Mouse (Mus musculus): ENCODE measurements around the gene Lmod2.

The Lmod2 gene

GRCm38 (mm10) chr6:24602351-24602750, 4.8 kb downstream of the Lmod2 start:
- no peak for DNase-seq (ENCODE audit: low spot score)

GRCm38 (mm10) chr6:24602993-24603392, 5.4 kb downstream of the Lmod2 start:
- no peak for DNase-seq (ENCODE audit: low spot score)

- DNase-seq (ENCODE audit: low spot score) = no peak
Measured at GRCm38 (mm10) chr6:24604289-24604688, 6.7 kb downstream of the Lmod2 start.

DNA sequence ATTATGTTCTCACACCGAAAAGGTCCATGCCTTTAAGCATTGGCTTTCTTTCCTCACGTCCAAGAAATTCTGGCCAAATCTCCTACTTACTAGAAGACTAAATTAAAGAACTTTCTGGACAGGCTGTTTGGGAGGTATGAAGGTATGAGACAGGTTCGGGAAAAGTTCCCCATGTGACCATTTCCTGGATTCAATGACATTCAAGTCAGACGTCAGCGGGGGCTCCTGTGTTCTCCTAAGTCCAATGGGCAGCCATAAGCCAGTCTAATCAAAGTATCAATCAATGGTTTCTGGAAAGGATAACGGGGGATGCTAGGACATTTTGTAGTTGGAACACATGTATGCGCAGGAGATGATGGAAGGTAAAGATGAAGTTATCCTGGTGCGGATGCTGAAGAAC, 8.1 kb downstream of the Lmod2 start:
- DNase-seq (ENCODE audit: low spot score) = no peak

- DNase-seq (ENCODE audit: low spot score) = no peak
Measured at GRCm38 (mm10) chr6:24606512-24606911, 8.9 kb downstream of the Lmod2 start.

DNA sequence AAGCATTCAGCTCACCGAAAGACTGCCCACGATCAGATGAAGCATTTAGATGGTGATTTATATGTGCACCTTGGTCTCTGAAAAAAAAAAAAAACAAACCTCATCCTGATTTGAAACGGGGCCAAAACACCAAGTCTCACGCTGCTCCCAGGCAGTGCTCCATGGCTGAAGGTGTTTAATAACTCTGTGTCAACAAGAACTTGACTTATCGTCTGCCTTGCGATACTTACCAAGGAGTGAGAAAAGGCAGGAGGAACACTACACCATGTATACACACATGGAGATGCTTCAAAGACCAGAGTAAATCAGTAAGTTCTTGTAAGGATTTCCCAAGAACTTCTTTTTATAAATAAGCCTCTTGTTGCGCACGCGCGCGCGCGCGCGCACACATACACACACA, 10.0 kb downstream of the Lmod2 start:
- no peak for DNase-seq (ENCODE audit: low spot score)

DNA sequence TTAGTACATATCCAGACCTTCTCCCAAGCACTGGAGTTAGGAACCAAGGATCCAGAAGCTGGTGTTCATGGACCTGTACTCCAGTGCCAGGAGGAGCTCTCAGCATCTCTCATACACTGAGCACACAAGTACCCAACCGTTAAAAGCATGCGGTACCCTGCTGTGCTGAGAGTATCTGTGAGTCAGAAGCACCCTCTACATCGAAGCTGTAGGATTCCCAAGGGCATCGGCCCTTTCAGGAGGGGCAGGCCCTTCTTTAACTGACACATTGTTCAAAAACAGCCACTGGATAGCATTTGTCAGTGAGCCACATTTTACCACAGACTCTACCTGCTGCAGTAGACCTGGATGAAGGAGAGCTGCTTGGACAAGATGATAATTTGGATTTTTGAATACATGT, 10.6 kb downstream of the Lmod2 start:
- DNase-seq (ENCODE audit: low spot score) = no peak

DNA sequence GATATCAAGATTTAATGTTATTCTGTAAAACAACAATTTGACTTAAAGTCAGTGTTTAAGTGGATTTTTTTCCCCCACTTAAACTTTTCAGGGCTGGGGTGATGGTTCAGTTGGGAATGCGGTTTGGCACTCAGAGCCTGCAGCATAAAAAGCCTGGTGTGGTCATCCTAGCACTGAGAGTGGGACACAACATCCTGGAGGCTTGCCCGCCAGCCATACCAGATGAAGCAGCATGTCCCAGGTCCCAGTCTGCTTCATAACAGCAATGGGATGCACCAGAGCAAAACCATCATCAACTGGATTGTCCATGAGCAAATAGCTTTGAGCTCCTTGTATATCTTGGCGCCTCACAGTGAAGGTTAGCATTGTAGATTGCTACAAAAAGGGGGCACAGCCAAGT, 11.1 kb downstream of the Lmod2 start:
- no peak for DNase-seq (ENCODE audit: low spot score)

DNA sequence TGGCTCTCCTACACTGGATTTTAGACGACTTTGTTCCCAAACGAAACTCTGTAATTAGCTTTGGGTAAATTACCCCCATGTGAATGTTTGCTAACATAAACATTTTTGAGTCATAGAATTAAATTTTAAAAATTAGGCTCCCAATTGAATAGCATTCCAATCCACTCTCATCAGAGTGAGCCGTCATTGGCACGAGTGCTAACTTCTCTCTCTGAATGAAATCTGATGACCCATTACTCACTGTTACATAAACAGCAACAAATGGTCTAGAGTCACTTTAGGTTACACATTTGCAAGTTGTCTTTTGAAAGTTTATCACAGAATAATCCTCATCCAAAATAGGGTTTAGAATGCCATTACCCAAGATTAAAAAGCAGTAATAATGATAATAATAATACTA, 12.0 kb downstream of the Lmod2 start:
- DNase-seq (ENCODE audit: low spot score) = no peak

DNA sequence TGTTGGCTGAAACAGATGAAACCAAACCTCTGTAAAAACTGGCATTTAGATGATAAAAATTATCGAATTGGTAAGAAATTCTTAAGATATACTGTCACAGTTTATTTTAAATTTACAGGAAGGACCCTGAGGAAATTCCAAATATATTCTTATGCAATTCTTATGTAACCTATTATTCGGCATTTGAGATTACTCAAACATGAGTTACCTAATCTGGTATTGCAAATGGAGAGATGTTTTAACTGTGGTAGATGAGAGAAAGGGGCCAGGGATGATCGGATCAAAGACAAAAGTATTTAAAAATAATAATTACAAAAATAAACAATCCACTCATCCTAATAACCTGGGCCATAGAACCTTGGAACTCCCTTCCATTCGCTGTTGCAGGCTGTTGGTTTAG, 12.8 kb downstream of the Lmod2 start:
- no peak for DNase-seq (ENCODE audit: low spot score)

DNA sequence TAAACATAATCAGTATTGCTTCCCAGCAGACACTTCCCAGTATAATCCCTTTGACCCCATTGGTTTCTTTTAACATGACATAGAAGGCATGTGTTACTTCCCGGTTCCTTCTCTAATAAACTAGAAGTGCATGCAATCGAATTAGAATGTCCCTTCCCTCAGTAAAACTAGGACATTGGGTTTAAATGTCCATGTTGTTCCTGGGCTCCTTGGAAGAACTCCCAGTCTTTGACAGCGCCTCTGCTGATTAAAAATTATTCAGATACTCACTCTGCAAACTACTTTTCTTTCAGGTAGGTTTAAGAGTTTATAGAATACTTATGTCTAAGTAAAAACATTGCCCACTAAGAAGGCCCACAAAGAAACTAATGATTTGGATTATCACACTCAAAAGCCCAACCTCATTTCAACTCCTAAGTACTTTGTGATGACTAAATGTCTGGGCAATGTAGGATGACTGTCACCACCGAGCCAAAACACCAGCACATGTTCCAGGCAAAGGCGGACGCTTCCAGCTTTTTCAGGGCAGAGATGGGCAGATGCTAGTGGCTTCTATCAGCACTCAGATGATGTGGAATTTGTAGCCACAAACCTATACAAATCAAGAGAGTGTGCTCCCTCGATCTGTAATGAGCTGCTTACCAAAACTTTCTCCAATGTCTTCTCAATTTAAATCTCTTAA, 14.7 kb downstream of the Lmod2 start:
- DNase-seq (ENCODE audit: low spot score) = no peak

GRCm38 (mm10) chr6:24613346-24613745, 15.8 kb downstream of the Lmod2 start:
- no peak for DNase-seq (ENCODE audit: low spot score)

GRCm38 (mm10) chr6:24613918-24614317, 16.4 kb downstream of the Lmod2 start:
- no peak for DNase-seq (ENCODE audit: low spot score)

DNA sequence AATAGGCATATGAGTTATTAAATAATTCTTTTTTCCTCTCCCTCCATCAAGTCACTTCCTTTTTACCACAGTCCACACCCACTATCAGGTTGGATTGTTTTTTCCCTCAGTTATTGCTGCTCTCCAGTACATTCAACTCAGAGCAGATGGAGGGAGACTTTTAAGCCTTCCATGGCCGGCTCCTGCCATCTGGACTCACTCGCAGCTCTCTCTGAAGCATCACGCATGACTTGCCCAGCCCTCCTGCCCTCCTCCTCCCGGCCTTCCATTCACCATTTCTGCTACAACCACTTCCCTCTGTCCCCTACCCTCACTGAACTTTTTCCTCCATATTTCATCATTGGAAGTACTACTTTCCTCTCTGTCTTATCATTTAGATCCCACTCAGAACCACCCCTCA, 19.2 kb downstream of the Lmod2 start:
- no peak for DNase-seq (ENCODE audit: low spot score)

- no peak for DNase-seq (ENCODE audit: low spot score)
Measured at GRCm38 (mm10) chr6:24619285-24620045, 21.9 kb downstream of the Lmod2 start.

DNA sequence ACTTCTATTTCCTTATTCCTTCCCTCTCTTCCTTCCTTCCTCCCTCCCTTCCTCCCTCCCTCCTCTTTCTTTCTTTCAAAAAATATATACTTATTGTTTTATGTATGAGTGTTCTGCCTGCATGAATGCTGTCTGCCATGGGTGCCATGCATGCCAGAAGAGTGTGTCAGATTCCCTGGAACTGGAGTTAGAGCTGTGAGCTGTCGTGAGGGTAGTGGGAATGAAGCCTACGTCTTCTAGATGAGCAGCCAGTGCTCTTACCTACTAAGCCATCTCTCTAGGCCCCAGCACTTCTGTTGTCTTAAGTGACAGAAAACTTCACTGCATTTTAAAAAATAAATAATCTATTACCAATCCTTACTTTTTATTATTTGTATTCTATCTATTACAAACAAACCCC, 23.4 kb downstream of the Lmod2 start:
- no peak for DNase-seq (ENCODE audit: low spot score)

GRCm38 (mm10) chr6:24622098-24622497, 24.5 kb downstream of the Lmod2 start:
- no peak for DNase-seq (ENCODE audit: low spot score)

DNA sequence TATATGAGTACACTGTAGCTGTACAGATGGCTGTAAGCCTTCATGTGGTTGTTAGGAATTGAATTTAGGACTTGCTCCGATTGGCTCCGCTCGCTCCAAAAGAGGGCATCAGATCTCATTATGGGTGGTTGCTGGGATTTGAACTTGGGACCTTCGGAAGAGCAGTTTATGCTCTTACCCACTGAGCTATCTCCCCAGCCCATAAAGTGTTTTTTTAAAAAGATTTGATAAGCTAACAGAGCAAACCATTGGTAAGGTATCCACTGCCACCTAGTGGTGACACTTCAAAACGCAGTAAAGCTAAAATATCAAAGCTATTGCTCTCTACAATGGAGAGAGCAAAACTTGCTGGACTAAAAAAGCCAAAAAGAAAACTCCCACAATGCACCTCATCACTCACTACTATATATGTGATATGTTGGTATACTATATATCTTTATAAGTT, 30.0 kb downstream of the Lmod2 start:
- DNase-seq (ENCODE audit: low spot score) = peak; percentile 61

DNA sequence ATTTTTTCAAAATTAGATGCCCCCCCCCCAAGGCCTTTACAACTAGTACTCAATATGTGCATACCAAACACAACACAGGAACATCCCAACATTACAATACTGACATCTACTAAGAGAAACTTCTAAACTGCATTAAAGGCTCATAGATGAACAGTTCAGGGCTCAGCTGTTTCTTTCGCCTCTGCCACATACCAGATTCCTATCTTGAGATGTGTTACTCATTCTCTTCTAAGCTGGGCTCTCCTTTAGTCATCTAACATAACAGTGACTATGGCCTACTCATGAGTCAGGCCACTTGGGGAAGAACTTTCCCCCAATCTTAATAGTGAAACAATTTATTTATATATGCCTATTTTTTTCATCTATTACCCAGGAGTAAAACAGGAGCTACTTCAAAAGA, 30.9 kb downstream of the Lmod2 start:
- no peak for DNase-seq (ENCODE audit: low spot score)

GRCm38 (mm10) chr6:24632061-24632460, 34.5 kb downstream of the Lmod2 start:
- DNase-seq (ENCODE audit: low spot score) = no peak

GRCm38 (mm10) chr6:24634065-24634464, 36.5 kb downstream of the Lmod2 start:
- no peak for DNase-seq (ENCODE audit: low spot score)

DNA sequence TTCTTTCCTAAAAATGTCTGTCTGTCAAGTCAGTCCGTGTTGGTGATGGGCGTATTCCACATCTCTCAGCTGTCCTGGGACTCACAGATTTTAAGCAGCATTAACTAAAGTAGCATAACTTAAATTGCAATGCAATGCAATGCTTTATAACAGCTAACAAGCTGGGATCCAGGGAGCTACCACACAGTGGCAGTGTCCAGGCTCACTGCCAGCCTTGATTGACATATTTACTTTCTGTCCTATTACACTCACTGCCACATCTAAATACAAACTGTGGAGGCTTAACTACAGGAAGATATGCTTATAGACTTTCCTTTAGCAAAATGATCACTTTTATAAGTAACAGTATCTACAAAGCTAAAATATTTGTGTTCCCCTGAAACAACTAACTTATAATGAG, 38.3 kb downstream of the Lmod2 start:
- no peak for DNase-seq (ENCODE audit: low spot score)

GRCm38 (mm10) chr6:24641286-24641685, 43.7 kb downstream of the Lmod2 start:
- DNase-seq (ENCODE audit: low spot score) = no peak

GRCm38 (mm10) chr6:24642161-24642560, 44.6 kb downstream of the Lmod2 start:
- DNase-seq (ENCODE audit: low spot score) = no peak

Data from T-cell, adult 2 months (primary cell).